Mouse (Mus musculus) heart, embryonic 14.5 days (tissue): ENCODE measurements around the gene Rbms3. TPM values are rescaled to one million over a fixed set of nuclear protein-coding genes. Genes with fewer than 3 reads are reported as not detected.

Experiments used
- ATAC-seq: fragments of 200-750 bp; cut with Nextera tagmentation; 2 replicates; pipeline ENCODE4 v1.8.0; 2017; ENCODE audit warnings: low read depth, moderate TSS enrichment; ENCODE audit not compliant: insufficient number of reproducible peaks, insufficient read depth, low FRiP score
- H3K27ac ChIP-seq, 2 experiments: fragments of 200-500 bp in 1 of 2; fragments of 300-500 bp in 1 of 2; sonication (generic) in 1 of 2; replicated peaks in 1 of 2; 2 replicates each; pipeline ENCODE4 v1.5.1; 2012 to 2014; ENCODE audit warnings: low read depth in 2 of 2, low read length in 2 of 2, control low read depth in 1 of 2, mild to moderate bottlenecking in 1 of 2, mixed read lengths in 1 of 2; ENCODE audit not compliant: control insufficient read depth in 1 of 2, insufficient read depth in 1 of 2
- H3K27me3 ChIP-seq: fragments of 300-500 bp; sonication (generic); 2 replicates; pipeline ENCODE4 v1.6.1; 2014; ENCODE audit warnings: mild to moderate bottlenecking, low read length, control low read depth; ENCODE audit not compliant: control insufficient read depth, insufficient read depth
- H3K36me3 ChIP-seq: fragments of 300-500 bp; sonication (generic); 2 replicates; pipeline ENCODE4 v1.6.1; 2014; ENCODE audit warnings: mild to moderate bottlenecking, control low read depth, low read length, mixed read lengths; ENCODE audit not compliant: control insufficient read depth, insufficient read depth
- H3K4me1 ChIP-seq, 2 experiments: fragments of 200-500 bp in 1 of 2; fragments of 300-500 bp in 1 of 2; sonication (generic) in 1 of 2; 2 replicates each; pipeline ENCODE4 v1.6.1; 2012 to 2014; ENCODE audit warnings: low read length in 2 of 2, control low read depth in 1 of 2, mixed read lengths in 1 of 2; ENCODE audit not compliant: control insufficient read depth in 2 of 2, insufficient read depth in 2 of 2
- H3K4me2 ChIP-seq: fragments of 300-500 bp; sonication (generic); 2 replicates; pipeline ENCODE4 v1.6.1; 2014; ENCODE audit warnings: mild to moderate bottlenecking, low read length
- H3K4me3 ChIP-seq, 2 experiments: fragments of 200-500 bp in 1 of 2; fragments of 300-500 bp in 1 of 2; sonication (generic) in 1 of 2; 2 replicates each; pipeline ENCODE4 v1.5.1; 2012 to 2014; ENCODE audit warnings: low read length in 2 of 2, mild to moderate bottlenecking in 2 of 2, control low read depth in 1 of 2, low read depth in 1 of 2, moderate library complexity in 1 of 2; ENCODE audit not compliant: control insufficient read depth in 1 of 2, insufficient read depth in 1 of 2
- H3K9ac ChIP-seq: fragments of 300-500 bp; sonication (generic); 2 replicates; pipeline ENCODE4 v1.6.1; 2014; ENCODE audit warnings: mild to moderate bottlenecking, low read length
- H3K9me3 ChIP-seq: fragments of 300-500 bp; sonication (generic); 2 replicates; pipeline ENCODE4 v1.6.1; 2016; ENCODE audit warnings: low read length, control low read depth; ENCODE audit not compliant: control insufficient read depth
- WGBS: fragments of 180-500 bp; shearing (Covaris S2); extraction: QIAGEN DNeasy Blood & Tissue Kit; methylation state at CpG from one replicate; pipeline ENCODE4 v1.1.7; 2014; 5-methylcytosine and 5-hydroxymethylcytosine counted together
- polyA plus RNA-seq: library from polyadenylated mRNA; unstranded; fragments of >200 nt; fragmentation: Nextera tagmentation; extraction: Ambion mirVana; gene quantifications from 2 replicates; pipeline ENCODE4 v1.2.1, GENCODE M21; 2014

Gene Rbms3
- polyA plus RNA-seq, 1 experiment from 2014 or later: 39.4 TPM

DNA sequence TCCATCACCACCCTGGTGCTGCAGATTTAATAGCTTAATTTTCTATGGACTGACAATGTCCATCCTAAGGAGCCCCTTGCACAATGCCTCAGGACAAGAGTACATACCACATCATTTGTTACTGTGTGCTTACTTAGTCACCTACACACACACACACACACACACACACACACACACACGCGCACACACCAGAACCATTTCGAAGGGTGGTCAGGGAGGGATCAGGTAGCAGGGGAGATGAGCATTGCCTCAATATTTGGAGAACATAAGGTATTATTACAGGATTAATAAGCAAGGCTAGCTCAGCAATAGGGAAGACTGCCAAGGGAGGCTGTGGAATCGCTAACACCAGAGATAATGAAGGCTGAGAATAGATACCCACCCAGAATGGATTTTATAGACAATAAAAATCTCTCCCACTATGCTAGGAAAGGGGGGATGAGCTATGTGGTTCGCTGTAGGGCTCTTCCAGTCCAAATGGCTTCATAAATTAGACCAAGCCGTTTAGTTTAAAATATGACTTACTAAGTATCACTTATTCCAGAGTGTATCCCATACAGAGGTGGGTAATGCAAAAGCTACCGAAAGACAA lies 429.6 kb downstream of the Rbms3 start:
- H3K9me3 ChIP-seq: no peaks in the 10 kb centered on the region
- peaks cover 0 to 6% of the 10 kb centered on the region in 2 experiments; a peak in 3 of 4 replicates for H3K4me1 ChIP-seq
- no peak overlapping the region for H3K4me2 ChIP-seq
- no peaks in the 10 kb centered on the region for H3K36me3 ChIP-seq
- H3K27ac ChIP-seq: no peak overlapping the region
- ATAC-seq: no peak
- no peaks in the 10 kb centered on the region for H3K27me3 ChIP-seq
- H3K9ac ChIP-seq: no peak overlapping the region
- WGBS: 81% methylated on average over 7 of the region's 7 CpGs
- H3K4me3 ChIP-seq: no peak overlapping the region

DNA sequence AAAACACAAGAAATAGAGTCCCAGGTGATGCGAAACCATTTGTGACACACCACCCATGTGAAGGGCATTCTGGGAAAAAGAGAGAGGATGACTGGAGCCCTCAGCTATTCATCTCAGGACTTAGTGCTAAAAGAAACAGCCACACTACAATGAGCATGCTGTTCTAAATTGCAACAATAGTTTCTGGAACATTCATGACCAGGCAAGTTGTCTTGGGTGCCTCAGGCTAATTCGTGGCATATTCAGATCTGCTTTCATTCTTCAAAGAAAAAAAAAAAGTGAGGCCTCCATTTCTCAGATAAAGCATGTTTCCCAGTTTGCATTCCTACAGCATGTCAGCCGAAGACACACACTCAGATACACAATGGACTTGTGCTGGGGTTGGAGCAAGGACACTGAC lies 432.2 kb downstream of the Rbms3 start:
- Histone ChIP-seq H3K4me3 (no peak overlapping the region), H3K9me3 (no peaks in the 10 kb centered on the region), H3K36me3 (no peaks in the 10 kb centered on the region), H3K4me1 (peaks cover 8 to 18% of the 10 kb centered on the region in 2 experiments), H3K4me2 (no peak overlapping the region), H3K9ac (no peak overlapping the region), H3K27ac (no peak overlapping the region), H3K27me3 (no peaks in the 10 kb centered on the region)
- WGBS: 74% methylated on average over 3 of the region's 3 CpGs
- ATAC-seq: no peak

DNA sequence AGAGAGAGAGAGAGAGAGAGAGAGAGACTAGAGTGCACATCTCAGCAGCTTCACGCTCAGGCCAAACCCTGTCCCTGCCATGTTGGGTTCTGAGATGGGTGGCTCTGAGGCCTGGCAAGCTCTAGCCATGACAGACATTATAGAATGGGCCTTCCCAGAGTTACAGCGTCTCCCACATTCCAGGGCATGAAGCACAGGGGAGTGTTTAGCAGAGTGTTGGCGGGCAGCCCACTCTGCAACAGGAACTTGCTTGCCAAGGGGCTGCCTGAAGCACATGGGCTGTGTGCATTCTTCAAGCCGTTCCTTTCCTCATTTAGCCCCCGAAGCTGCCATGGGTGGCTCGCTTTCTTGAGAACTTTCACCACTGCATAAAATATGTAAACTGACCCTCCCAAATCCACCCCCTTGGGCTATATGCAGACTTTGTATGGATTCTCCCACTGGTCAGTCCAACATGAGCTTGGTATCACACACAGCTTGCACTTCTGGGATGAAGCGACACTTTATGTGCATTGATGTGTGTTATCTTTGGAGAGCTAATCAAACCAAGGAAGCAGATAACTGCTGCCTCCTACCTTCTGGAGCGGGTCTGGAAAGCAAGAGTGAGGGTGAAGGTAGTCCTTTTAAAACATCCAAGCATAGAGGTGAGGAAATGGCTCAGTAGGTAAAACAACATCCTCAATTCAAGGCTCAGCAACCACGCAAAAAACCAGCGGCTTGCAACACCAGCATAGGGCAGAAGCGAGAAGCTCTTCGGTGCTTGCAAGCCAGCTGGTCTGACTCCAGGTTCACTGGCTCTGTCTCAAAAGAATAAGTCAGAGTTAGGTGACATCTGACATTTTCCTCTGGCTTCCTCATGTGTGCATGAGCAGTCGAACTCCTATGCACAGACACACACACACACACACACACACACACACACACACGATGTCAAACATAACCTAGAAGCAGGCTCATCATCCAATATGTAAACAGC lies 436.9 kb downstream of the Rbms3 start:
- Histone ChIP-seq H3K9me3 (no peaks in the 10 kb centered on the region), H3K27ac (peak overlapping the region; percentile 83 to 88), H3K9ac (no peak overlapping the region), H3K36me3 (0 out of 2 replicates have a peak, but pooled peaks cover 4% of the 10 kb centered on the region), H3K4me2 (peak overlapping the region; percentile 53), H3K4me3 (no peak overlapping the region), H3K27me3 (no peaks in the 10 kb centered on the region), H3K4me1 (peaks cover 14 to 23% of the 10 kb centered on the region in 2 experiments)
- WGBS: 32% methylated on average over 14 of the region's 14 CpGs
- peak; percentile 87 for ATAC-seq

DNA sequence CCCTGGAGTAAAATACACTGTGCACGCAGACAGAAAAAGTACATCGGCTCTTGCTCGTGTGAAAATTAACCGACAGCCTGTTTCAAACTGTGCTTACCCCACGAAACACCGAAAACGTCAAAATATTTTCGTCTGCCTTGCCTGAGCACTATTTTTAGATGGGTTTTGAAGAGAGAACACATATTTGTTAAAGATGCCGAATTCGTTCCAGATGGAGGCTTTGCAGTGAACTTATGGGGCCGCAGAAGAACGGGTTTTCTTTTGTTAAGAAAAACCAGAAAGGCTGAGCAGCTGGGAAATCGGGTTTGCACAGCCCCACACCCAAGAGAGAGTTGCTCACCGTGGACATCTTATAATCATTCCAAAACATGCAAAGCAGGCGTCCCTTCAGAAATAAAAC lies 437.6 kb downstream of the Rbms3 start:
- no peaks in the 10 kb centered on the region for H3K9me3 ChIP-seq
- peak overlapping the region; percentile 53 for H3K4me2 ChIP-seq
- no peak overlapping the region for H3K9ac ChIP-seq
- ATAC-seq: no peak
- no peak overlapping the region for H3K4me3 ChIP-seq
- 54% methylated on average over 15 of the region's 15 CpGs for WGBS
- H3K36me3 ChIP-seq: 0 out of 2 replicates have a peak, but pooled peaks cover 4% of the 10 kb centered on the region
- H3K27me3 ChIP-seq: no peaks in the 10 kb centered on the region
- H3K27ac ChIP-seq: peak overlapping the region; percentile 83 to 88
- H3K4me1 ChIP-seq: peaks cover 14 to 23% of the 10 kb centered on the region in 2 experiments

DNA sequence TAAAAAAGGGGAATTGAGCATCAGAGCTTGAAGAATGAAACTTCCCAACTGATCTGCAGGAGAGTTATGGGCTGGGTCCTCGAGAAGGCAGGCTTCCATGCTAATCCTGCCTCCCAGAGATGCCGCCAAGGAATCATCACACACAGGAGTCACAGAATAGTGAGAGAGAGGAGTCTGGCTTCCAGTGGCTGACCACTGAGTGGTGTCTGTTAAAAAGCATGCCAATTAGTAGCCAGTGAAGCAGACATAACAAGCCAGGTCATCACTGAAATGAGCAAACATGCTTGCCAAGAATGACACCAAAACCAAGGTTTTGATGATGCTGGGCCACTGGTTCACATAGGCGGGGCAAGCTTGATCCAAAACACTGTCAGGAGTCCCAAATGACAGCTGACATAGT lies 441.3 kb downstream of the Rbms3 start:
- H3K27ac ChIP-seq: no peak overlapping the region
- no peak for ATAC-seq
- WGBS: 85% methylated on average over 3 of the region's 3 CpGs
- H3K27me3 ChIP-seq: no peaks in the 10 kb centered on the region
- H3K9me3 ChIP-seq: no peaks in the 10 kb centered on the region
- no peak overlapping the region for H3K4me3 ChIP-seq
- H3K4me2 ChIP-seq: no peak overlapping the region
- H3K9ac ChIP-seq: no peak overlapping the region
- peaks cover 14 to 19% of the 10 kb centered on the region in 2 experiments for H3K4me1 ChIP-seq
- H3K36me3 ChIP-seq: 0 out of 2 replicates have a peak, but pooled peaks cover 4% of the 10 kb centered on the region

DNA sequence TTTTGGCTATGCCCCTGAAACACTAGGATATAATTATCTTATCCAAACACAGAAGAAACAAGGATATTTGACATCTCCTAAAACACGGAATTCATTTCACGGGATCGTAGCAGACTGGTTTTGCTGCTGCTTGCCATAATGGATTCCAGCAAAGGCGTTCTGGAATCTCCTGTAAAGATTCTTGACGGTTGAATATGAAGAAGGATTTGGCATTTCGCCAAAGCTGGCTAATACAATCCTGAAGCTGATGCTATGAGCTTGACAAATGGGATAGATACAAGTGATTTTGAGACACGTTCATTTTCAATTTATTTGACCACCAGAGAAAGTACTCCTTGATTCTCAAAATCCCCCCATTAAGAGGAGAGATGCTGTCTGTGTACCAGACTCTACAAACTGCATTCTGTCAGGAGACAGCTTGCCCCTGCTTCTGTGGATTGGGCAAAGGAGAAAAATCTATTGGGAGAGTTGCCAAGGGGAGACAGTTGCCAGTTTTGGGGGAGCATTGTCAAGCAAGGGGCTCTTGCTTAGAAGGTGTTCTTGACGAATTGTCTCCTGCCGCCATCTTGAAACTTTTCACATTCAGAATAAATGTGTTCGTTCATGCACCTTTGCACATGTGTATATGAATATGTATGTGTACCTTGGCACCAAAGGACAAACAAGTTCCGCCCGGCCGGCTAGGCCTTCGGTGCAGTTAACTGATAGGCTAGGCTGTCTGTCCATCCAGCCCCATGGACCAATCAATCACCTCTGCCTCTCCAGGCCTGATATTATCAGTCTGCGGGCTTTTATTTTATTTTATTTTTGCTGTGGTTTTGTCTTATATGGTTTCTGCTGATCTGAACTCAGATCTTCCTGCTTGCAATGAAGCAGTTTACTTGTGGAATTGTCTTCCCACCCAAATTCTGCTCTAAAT lies 442.3 kb downstream of the Rbms3 start:
- H3K9ac ChIP-seq: no peak overlapping the region
- no peak for ATAC-seq
- no peak overlapping the region for H3K27ac ChIP-seq
- H3K4me1 ChIP-seq: peaks cover 7 to 14% of the 10 kb centered on the region in 2 experiments
- no peak overlapping the region for H3K4me2 ChIP-seq
- H3K27me3 ChIP-seq: no peaks in the 10 kb centered on the region
- no peak overlapping the region for H3K4me3 ChIP-seq
- 80% methylated on average over 15 of the region's 15 CpGs for WGBS
- 0 out of 2 replicates have a peak, but pooled peaks cover 4% of the 10 kb centered on the region for H3K36me3 ChIP-seq
- H3K9me3 ChIP-seq: no peaks in the 10 kb centered on the region

DNA sequence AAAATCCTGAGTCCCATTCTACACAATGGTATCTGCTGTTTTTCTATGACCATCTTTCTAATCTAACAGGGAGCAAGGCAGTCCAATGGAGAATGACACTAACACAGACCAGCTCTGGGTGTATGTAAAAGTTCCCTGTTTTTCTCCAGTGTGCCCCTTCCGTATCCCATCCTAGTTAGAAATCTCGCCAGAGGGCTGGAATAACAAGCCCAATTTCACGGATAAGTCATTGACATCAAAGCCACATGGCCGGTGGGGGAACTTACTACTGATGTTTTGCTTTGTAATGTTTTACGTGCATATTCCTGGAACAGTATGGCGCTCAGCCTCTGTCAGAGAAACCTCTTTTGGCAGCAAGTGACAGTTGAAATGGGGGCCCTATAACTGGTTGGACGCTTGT lies 449.1 kb downstream of the Rbms3 start:
- WGBS: 82% methylated on average over 7 of the region's 7 CpGs
- H3K4me2 ChIP-seq: no peak overlapping the region
- H3K4me3 ChIP-seq: no peak overlapping the region
- no peaks in the 10 kb centered on the region for H3K27me3 ChIP-seq
- ATAC-seq: no peak
- H3K27ac ChIP-seq: no peak overlapping the region
- peaks cover 13 to 15% of the 10 kb centered on the region in 2 experiments; a peak in 2 of 4 replicates for H3K4me1 ChIP-seq
- no peaks in the 10 kb centered on the region for H3K36me3 ChIP-seq
- no peaks in the 10 kb centered on the region for H3K9me3 ChIP-seq
- no peak overlapping the region for H3K9ac ChIP-seq
